Mouse (Mus musculus) left cerebral cortex, adult 18-20 months (tissue): ENCODE measurements around the gene Hoxb8. TPM values are rescaled to one million over a fixed set of nuclear protein-coding genes. Genes with fewer than 3 reads are reported as not detected.

Source experiments
- DNase-seq, 2 experiments: peaks; one replicate each; pipeline ENCODE4 v3.0.0; 2021 to 2022; ENCODE audit warnings: low spot score in 2 of 2, mixed read lengths in 1 of 2
- total RNA-seq, 2 experiments: library from RNA; stranded (reverse); gene quantifications; 2 replicates each; pipeline ENCODE4 v1.2.3; 2021

Gene Hoxb8
- total RNA-seq, 2 experiments from 2014 or later, result not detected

- DNase-seq, result no peak
Observed at GRCm38 (mm10) chr11:96297968-96298635, 16.4 kb downstream of the Hoxb8 start.

GRCm38 (mm10) chr11:96298895-96299667 is 17.4 kb downstream of the Hoxb8 start:
- DNase-seq, result no peak

- DNase-seq, result no peak
Observed at GRCm38 (mm10) chr11:96299781-96300180, 18.1 kb downstream of the Hoxb8 start.

- no peak for DNase-seq
Observed at GRCm38 (mm10) chr11:96300354-96301063, 18.8 kb downstream of the Hoxb8 start.

- DNase-seq, result no peak
Observed at GRCm38 (mm10) chr11:96301064-96301431, 19.3 kb downstream of the Hoxb8 start.

- peak in 1 of 2 experiments; percentile 20 for DNase-seq
Observed at GRCm38 (mm10) chr11:96301837-96302236, 20.1 kb downstream of the Hoxb8 start.

GRCm38 (mm10) chr11:96302381-96303150 is 20.9 kb downstream of the Hoxb8 start:
- DNase-seq, result no peak

- no peak for DNase-seq
Observed at GRCm38 (mm10) chr11:96303151-96304099, 21.7 kb downstream of the Hoxb8 start, which contains the start of gene Hoxb5. TSS of gene Hoxb5 (plus strand) at chr11:96303336.

- DNase-seq, result no peak
Observed at GRCm38 (mm10) chr11:96304381-96305195, 22.9 kb downstream of the Hoxb8 start.

- no peak for DNase-seq
Observed at GRCm38 (mm10) chr11:96305505-96306182, 23.9 kb downstream of the Hoxb8 start.

GRCm38 (mm10) chr11:96306183-96306907 is 24.6 kb downstream of the Hoxb8 start:
- DNase-seq, result no peak

- no peak for DNase-seq
Observed at GRCm38 (mm10) chr11:96306908-96307269, 25.2 kb downstream of the Hoxb8 start.

- DNase-seq, result no peak
Observed at GRCm38 (mm10) chr11:96308763-96309162, 27.1 kb downstream of the Hoxb8 start.

- DNase-seq, result no peak
Observed at GRCm38 (mm10) chr11:96309288-96309687, 27.6 kb downstream of the Hoxb8 start.

- no peak for DNase-seq
Observed at GRCm38 (mm10) chr11:96310183-96310938, 28.7 kb downstream of the Hoxb8 start.

GRCm38 (mm10) chr11:96311097-96311496 is 29.4 kb downstream of the Hoxb8 start:
- no peak for DNase-seq
